Mouse (Mus musculus): ENCODE measurements at regions not wholly inside any gene's neighbourhood (a gene's known extent, or its start where the extent isn't known, plus 50 kb on each side); places are given as distances from the start of the nearest gene placed in this dataset.

DNA sequence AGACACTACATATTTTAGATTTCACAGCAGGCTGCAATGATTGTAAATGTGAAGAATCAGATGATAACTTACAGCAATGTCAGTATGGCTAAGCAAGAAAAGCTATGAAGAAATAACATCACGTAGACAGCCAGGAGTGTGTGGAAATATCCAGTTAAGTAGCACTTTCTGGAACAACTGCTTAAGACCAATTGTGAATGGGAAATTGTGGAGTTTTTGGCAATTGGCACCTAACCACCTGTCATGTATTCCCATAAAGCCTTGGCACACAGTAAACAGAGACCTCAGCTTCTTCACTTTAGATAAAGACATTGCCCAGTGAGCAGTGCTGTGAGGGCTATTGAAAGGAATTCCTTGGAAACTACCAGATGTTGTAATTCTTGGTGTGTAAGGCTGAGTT lies 264.4 kb upstream of the Mme start:
- TF ChIP-seq CTCF (IDR thresholded peaks at IDR 0.05; ENCODE audit: low read depth, low read length), result no peak
- TF ChIP-seq GATA1 (IDR thresholded peaks at IDR 0.05; ENCODE audit: borderline replicate concordance, low read length), result no peak
- no peak for TF ChIP-seq GATA2 (IDR thresholded peaks at IDR 0.05; ENCODE audit: borderline replicate concordance, low read depth, low read length)

All from G1E (cell line).